Mouse (Mus musculus) heart, embryonic 16.5 days (tissue): ENCODE data around the gene Tmed9. TPM values are rescaled to one million over a fixed set of nuclear protein-coding genes. Genes with fewer than 3 reads are reported as not detected.
"Not testable (repeated sequence)": the region's sequence is repeated elsewhere in the genome, so short reads cannot be mapped to it uniquely, and the experiment has no call there.

Experiments used
- ATAC-seq: fragments of 200-750 bp; cut with Nextera tagmentation; replicated peaks from 2 replicates; pipeline ENCODE4 v1.8.0; 2017; ENCODE audit warnings: moderate number of reproducible peaks; ENCODE audit not compliant: insufficient read depth, low FRiP score; ENCODE audit errors: extremely low read depth
- H3K27ac ChIP-seq: fragments of 300-500 bp; sonication (generic); 2 replicates; pipeline ENCODE4 v1.5.1; 2014; ENCODE audit warnings: mild to moderate bottlenecking, low read length, control low read depth, moderate library complexity
- H3K27me3 ChIP-seq: fragments of 300-500 bp; sonication (generic); 2 replicates; pipeline ENCODE4 v1.6.1; 2014; ENCODE audit warnings: low read length, mixed read lengths; ENCODE audit not compliant: control insufficient read depth, insufficient read depth
- H3K36me3 ChIP-seq: fragments of 300-500 bp; sonication (generic); 2 replicates; pipeline ENCODE4 v1.6.1; 2014; ENCODE audit not compliant: control insufficient read depth, insufficient read depth
- H3K4me1 ChIP-seq: fragments of 300-500 bp; sonication (generic); 2 replicates; pipeline ENCODE4 v1.6.1; 2014; ENCODE audit warnings: low read length, mixed read lengths; ENCODE audit not compliant: control insufficient read depth, insufficient read depth
- H3K4me2 ChIP-seq: fragments of 300-500 bp; sonication (generic); 2 replicates; pipeline ENCODE4 v1.6.1; 2014; ENCODE audit warnings: low read depth, mild to moderate bottlenecking, control low read depth, low read length
- H3K4me3 ChIP-seq: fragments of 300-500 bp; sonication (generic); 2 replicates; pipeline ENCODE4 v1.5.1; 2014; ENCODE audit warnings: mild to moderate bottlenecking, control low read depth, low read length
- H3K9ac ChIP-seq: fragments of 300-500 bp; sonication (generic); 2 replicates; pipeline ENCODE4 v1.6.1; 2014; ENCODE audit warnings: low read length, control low read depth
- H3K9me3 ChIP-seq: fragments of 300-500 bp; sonication (generic); replicated peaks from 2 replicates; pipeline ENCODE4 v1.6.1; 2016; ENCODE audit warnings: low read length; ENCODE audit not compliant: control insufficient read depth
- WGBS: fragments of 180-500 bp; shearing (Covaris S2); extraction: QIAGEN DNeasy Blood & Tissue Kit; methylation state at CpG from one replicate; pipeline ENCODE4 v1.1.7; 2014; 5-methylcytosine and 5-hydroxymethylcytosine counted together
- polyA plus RNA-seq: library from polyadenylated mRNA; unstranded; fragments of >200 nt; fragmentation: Nextera tagmentation; extraction: Ambion mirVana; gene quantifications from 2 replicates; pipeline ENCODE4 v1.2.1, GENCODE M21; 2015

Tmed9 gene
- polyA plus RNA-seq, 1 experiment from 2014 or later: 110 TPM

GRCm38 (mm10) chr13:55571977-55572376 lies 1.6 kb upstream of the Tmed9 start:
- no peak overlapping the region for H3K27ac ChIP-seq
- H3K27me3 ChIP-seq: no peaks in the 10 kb centered on the region
- no peaks in the 10 kb centered on the region for H3K36me3 ChIP-seq
- no peak overlapping the region for H3K4me3 ChIP-seq
- peaks cover 16% of the 10 kb centered on the region for H3K4me1 ChIP-seq
- H3K9me3 ChIP-seq: no peaks in the 10 kb centered on the region
- ATAC-seq: no peak
- H3K9ac ChIP-seq: no peak overlapping the region
- H3K4me2 ChIP-seq: peak overlapping the region; percentile 18; the same call in 1 of the 2 replicates
- 82% methylated on average over 2 of the region's 2 CpGs for WGBS

- Histone ChIP-seq H3K9ac (no peak overlapping the region), H3K4me2 (no peak overlapping the region), H3K4me3 (no peak overlapping the region), H3K36me3 (no peaks in the 10 kb centered on the region), H3K27ac (no peak overlapping the region), H3K27me3 (no peaks in the 10 kb centered on the region), H3K9me3 (peaks cover 3% of the 10 kb centered on the region; the same call in 1 of the 2 replicates), H3K4me1 (peaks cover 11% of the 10 kb centered on the region)
- ATAC-seq: no peak
- WGBS: 72% methylated on average over 5 of the region's 5 CpGs
Measured at GRCm38 (mm10) chr13:55574321-55574720, 789 bp downstream of the Tmed9 start.

DNA sequence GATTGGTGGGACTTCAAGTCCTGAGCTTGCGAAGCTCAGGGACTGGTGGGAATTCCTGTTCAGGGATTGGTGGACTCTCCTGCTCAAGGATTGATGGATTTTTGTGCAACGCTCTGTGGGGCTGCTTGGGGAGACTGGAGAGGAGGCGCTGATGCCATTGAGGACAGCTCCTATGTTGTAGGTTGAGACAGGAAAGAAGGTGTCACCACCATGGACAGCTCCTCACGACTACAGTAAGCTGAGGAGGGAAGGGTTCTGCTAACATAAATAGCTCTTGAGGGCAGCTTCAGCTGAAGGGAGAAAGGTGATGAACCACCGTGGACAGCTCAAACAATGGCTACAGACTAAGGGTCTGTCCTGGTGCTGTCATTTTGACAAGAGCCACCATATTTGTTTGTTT lies 2.4 kb downstream of the Tmed9 start:
- Histone ChIP-seq H3K36me3 (no peaks in the 10 kb centered on the region), H3K27me3 (no peaks in the 10 kb centered on the region), H3K4me3 (no peak overlapping the region), H3K27ac (no peak overlapping the region), H3K4me2 (no peak overlapping the region), H3K9ac (no peak overlapping the region), H3K4me1 (peaks cover 4% of the 10 kb centered on the region), H3K9me3 (peaks cover 3% of the 10 kb centered on the region; the same call in 1 of the 2 replicates)
- WGBS: 59% methylated on average over 5 of the region's 5 CpGs
- no peak for ATAC-seq

- not testable (repeated sequence) for ATAC-seq, H3K27me3 ChIP-seq, H3K9me3 ChIP-seq, H3K36me3 ChIP-seq, H3K4me2 ChIP-seq, H3K27ac ChIP-seq, H3K4me3 ChIP-seq, H3K4me1 ChIP-seq, H3K9ac ChIP-seq
- WGBS: 83% methylated on average over 7 of the region's 7 CpGs
Measured at GRCm38 (mm10) chr13:55576872-55577271, 3.3 kb downstream of the Tmed9 start.

GRCm38 (mm10) chr13:55578086-55578485 lies 4.6 kb downstream of the Tmed9 start:
- Histone ChIP-seq H3K4me1 (no peaks in the 10 kb centered on the region), H3K4me2 (no peak overlapping the region), H3K27me3 (no peaks in the 10 kb centered on the region), H3K36me3 (no peaks in the 10 kb centered on the region), H3K4me3 (no peak overlapping the region), H3K9me3 (peaks cover 3% of the 10 kb centered on the region; the same call in 1 of the 2 replicates), H3K27ac (no peak overlapping the region), H3K9ac (no peak overlapping the region)
- no peak for ATAC-seq
- 70% methylated on average over 4 of the region's 4 CpGs for WGBS

- H3K4me1 ChIP-seq: peaks cover 10% of the 10 kb centered on the region
- H3K4me2 ChIP-seq: no peak overlapping the region
- ATAC-seq: no peak
- no peaks in the 10 kb centered on the region for H3K9me3 ChIP-seq
- H3K36me3 ChIP-seq: peaks cover 17% of the 10 kb centered on the region
- no peak overlapping the region for H3K4me3 ChIP-seq
- H3K27ac ChIP-seq: no peak overlapping the region
- no peak overlapping the region for H3K9ac ChIP-seq
- WGBS: 80% methylated on average over 4 of the region's 4 CpGs
- no peaks in the 10 kb centered on the region for H3K27me3 ChIP-seq
Measured at GRCm38 (mm10) chr13:55591961-55592490, 18.5 kb downstream of the Tmed9 start.

DNA sequence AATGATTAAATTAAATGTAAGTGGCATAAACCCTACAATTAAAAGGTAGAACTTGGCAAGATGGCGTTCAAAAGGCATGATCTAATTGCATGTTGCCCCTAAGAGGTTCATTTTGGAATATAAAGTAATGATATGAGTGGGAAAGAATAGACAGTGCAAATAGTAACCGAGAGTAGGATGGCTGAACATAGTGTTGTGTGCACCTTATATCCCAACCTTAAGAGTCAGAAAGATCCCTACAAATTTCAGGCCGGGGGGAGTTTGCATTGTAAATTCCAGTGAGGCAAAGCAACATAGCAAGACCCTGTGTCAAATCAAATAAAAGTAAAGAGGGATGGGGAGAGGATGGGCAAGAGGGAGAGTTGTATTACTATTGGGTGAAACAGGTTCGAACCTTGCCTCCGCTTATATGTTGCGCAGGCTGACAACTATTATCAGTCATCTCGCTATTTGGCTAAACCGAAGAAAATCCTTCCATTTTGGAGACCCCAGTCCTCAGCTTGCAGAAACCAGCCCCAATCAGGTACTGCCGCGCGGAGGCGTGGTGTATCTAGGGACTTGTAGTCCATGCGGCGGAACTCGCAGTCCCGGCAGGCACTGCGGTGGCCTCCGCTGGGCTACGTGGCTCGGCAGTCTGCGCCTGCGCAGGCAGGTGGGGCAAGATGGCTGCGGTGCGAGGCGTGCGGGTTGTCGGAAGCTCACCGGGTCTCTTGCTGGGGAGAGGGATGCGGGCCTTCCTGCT lies 19.2 kb downstream of the Tmed9 start:
- no peaks in the 10 kb centered on the region for H3K9me3 ChIP-seq
- peak overlapping the region; percentile 80 for H3K9ac ChIP-seq
- peaks cover 23% of the 10 kb centered on the region for H3K36me3 ChIP-seq
- peaks cover 10% of the 10 kb centered on the region for H3K4me1 ChIP-seq
- ATAC-seq: peak; percentile 98
- 4% methylated on average over 29 of the region's 29 CpGs for WGBS
- H3K27ac ChIP-seq: peak overlapping the region; percentile 26
- H3K4me2 ChIP-seq: peak overlapping the region; percentile 63
- no peaks in the 10 kb centered on the region for H3K27me3 ChIP-seq
- peak overlapping the region; percentile 68 for H3K4me3 ChIP-seq

GRCm38 (mm10) chr13:55593254-55593747 lies 19.8 kb downstream of the Tmed9 start:
- Histone ChIP-seq H3K4me2 (peak overlapping the region; percentile 63), H3K9ac (peak overlapping the region; percentile 80), H3K27me3 (no peaks in the 10 kb centered on the region), H3K9me3 (no peaks in the 10 kb centered on the region), H3K4me1 (peaks cover 10% of the 10 kb centered on the region), H3K27ac (peak overlapping the region; percentile 26), H3K36me3 (peaks cover 26% of the 10 kb centered on the region), H3K4me3 (peak overlapping the region; percentile 68)
- WGBS: under 1% methylated on average over 31 of the region's 31 CpGs
- peak; percentile 25 for ATAC-seq

- WGBS: 89% methylated on average over 12 of the region's 12 CpGs
- Histone ChIP-seq H3K36me3 (peaks cover 26% of the 10 kb centered on the region), H3K27me3 (no peaks in the 10 kb centered on the region), H3K9me3 (no peaks in the 10 kb centered on the region), H3K9ac (no peak overlapping the region), H3K4me3 (no peak overlapping the region), H3K4me2 (no peak overlapping the region), H3K4me1 (peaks cover 15% of the 10 kb centered on the region), H3K27ac (no peak overlapping the region)
- no peak for ATAC-seq
Measured at GRCm38 (mm10) chr13:55595375-55595774, 21.8 kb downstream of the Tmed9 start.
